11 mouse cellular contexts compared by ENCODE assay signal in genomic region chr1:79782433-79782832, GRCm38 (mm10). TPM values are rescaled to one million over a fixed set of nuclear protein-coding genes. Genes with fewer than 3 reads are reported as not detected.
DNase-seq lines count a peak whose midpoint lies in the region; ATAC-seq and TF ChIP-seq lines count a peak whose summit lies in the region.
"Had no signal": no experiment of that assay in that cellular context is flagged by ENCODE, and none has a peak within 500 bp of the region (broad histone marks: within the 10 kb centered on the region; RNA-seq: fewer than 3 reads in every experiment).

No protein-coding gene starts in this region.

- no peaks in the 10 kb centered on the region for H3K4me1 ChIP-seq in hindbrain, postnatal 0 days (ENCODE audit: insufficient read depth, low read length)
- H3K4me1 ChIP-seq in hindbrain, embryonic 13.5 days (replicated peaks): peaks cover 11% of the 10 kb centered on the region; the same call in 1 of the 2 replicates

- H3K36me3 ChIP-seq in hindbrain, postnatal 0 days (ENCODE audit: insufficient read depth, low read length): peaks cover 32% of the 10 kb centered on the region
- peaks cover 66% of the 10 kb centered on the region for H3K36me3 ChIP-seq in hindbrain, embryonic 13.5 days

- H3K27ac ChIP-seq in hindbrain, postnatal 0 days: no peak overlapping the region
- no peak overlapping the region for H3K27ac ChIP-seq in hindbrain, embryonic 13.5 days

- no peak overlapping the region for H3K4me3 ChIP-seq in hindbrain, postnatal 0 days (ENCODE audit: low read length)
- no peak overlapping the region for H3K4me3 ChIP-seq in hindbrain, embryonic 13.5 days
- H3K4me3 ChIP-seq: erythroblast, embryonic 14.5 days; megakaryocyte, embryonic 14.5 days had no signal

- intact Hi-C loops in left cerebral cortex, postnatal 10 days (cut with DNase I): no loop called here

- ATAC-seq in hindbrain, postnatal 0 days: no peak
- no peak for ATAC-seq in hindbrain, embryonic 13.5 days (ENCODE audit: low FRiP score)

- no peaks in the 10 kb centered on the region for H3K9me3 ChIP-seq in hindbrain, postnatal 0 days (ENCODE audit: low read length)
- no peaks in the 10 kb centered on the region for H3K9me3 ChIP-seq in hindbrain, embryonic 13.5 days

- WGBS in hindbrain, postnatal 0 days: 79% methylated on average over 3 of the region's 3 CpGs
- WGBS in hindbrain, embryonic 13.5 days: 86% methylated on average over 3 of the region's 3 CpGs

- no peaks in the 10 kb centered on the region for H3K27me3 ChIP-seq in hindbrain, postnatal 0 days (ENCODE audit: insufficient read depth, low read length)
- no peaks in the 10 kb centered on the region for H3K27me3 ChIP-seq in hindbrain, embryonic 13.5 days
- H3K27me3 ChIP-seq: megakaryocyte, embryonic 14.5 days had no signal

- H3K4me2 ChIP-seq in hindbrain, postnatal 0 days (ENCODE audit: low read depth, low read length): no peak overlapping the region
- no peak overlapping the region for H3K4me2 ChIP-seq in hindbrain, embryonic 13.5 days

- no peak for DNase-seq in hindbrain, postnatal 0 days (ENCODE audit: low spot score)
- peak; percentile 20 for DNase-seq in thymus, postnatal 14 days
- DNase-seq in thymus, adult 18-20 months: no peak
- DNase-seq in ZHBTc4 (ENCODE audit: low read depth, low spot score): peak; percentile 66
- no peak for DNase-seq in Muller cell, postnatal 12 days (ENCODE audit: inconsistent ontology term)
- DNase-seq in left cerebral cortex, postnatal 10 days (ENCODE audit: extremely low spot score in 1 of 2, low spot score in 2 of 2): no peak
- DNase-seq in adrenal gland, postnatal 25 days: no peak
- DNase-seq: cerebellum, adult 11-12 months had no signal

- no peak overlapping the region for H3K9ac ChIP-seq in hindbrain, postnatal 0 days (replicated peaks; ENCODE audit: low read length)
- H3K9ac ChIP-seq in hindbrain, embryonic 13.5 days: no peak overlapping the region

- TF ChIP-seq CTCF in hindbrain, postnatal 0 days (IDR thresholded peaks at IDR 0.05; ENCODE audit: low read depth): peak; percentile 46

RNA-seq across cellular contexts. Expression of gene Wdfy1, which starts 6.5 kb away (rescaled TPM):
- 68.0 and 77.7 TPM in 2 replicates for total RNA-seq in hindbrain, postnatal 0 days (2014; rRNA removed)
- 73.6 and 75.3 TPM in 2 replicates for polyA plus RNA-seq in hindbrain, postnatal 0 days (2015; fragmentation: Nextera tagmentation; extraction: Ambion mirVana)
- 112 and 116 TPM in 2 replicates for polyA plus RNA-seq in hindbrain, embryonic 13.5 days (2015; fragmentation: Nextera tagmentation; extraction: Ambion mirVana)
- 10 to 100 TPM; 42.8 to 44.3 TPM for total RNA-seq in left cerebral cortex, postnatal 10 days (2021)
- total RNA-seq in adrenal gland, postnatal 25 days (2021): 48.5 and 53.7 TPM in 2 replicates

RNA-seq across cellular contexts. Expression of gene Mrpl44, which starts 6.6 kb away (rescaled TPM):
- 27.0 and 29.5 TPM in 2 replicates for total RNA-seq in hindbrain, postnatal 0 days (2014; rRNA removed)
- polyA plus RNA-seq in hindbrain, postnatal 0 days (2015; fragmentation: Nextera tagmentation; extraction: Ambion mirVana): 35.3 and 37.2 TPM in 2 replicates
- 46.2 and 47.9 TPM in 2 replicates for polyA plus RNA-seq in hindbrain, embryonic 13.5 days (2015; fragmentation: Nextera tagmentation; extraction: Ambion mirVana)
- total RNA-seq in left cerebral cortex, postnatal 10 days (2021): 10 to 100 TPM; 20.8 to 22.6 TPM
- total RNA-seq in adrenal gland, postnatal 25 days (2021): 48.4 and 59.6 TPM in 2 replicates

Comparison
In these comparisons a context has a peak if more than half of its experiments do, and no peak if none do; other contexts are left out.
1. DNase-seq: peak in thymus, postnatal 14 days (single experiment) and ZHBTc4 (single experiment); none in hindbrain, postnatal 0 days (single experiment), thymus, adult 18-20 months (0 of 2), Muller cell, postnatal 12 days (single experiment), left cerebral cortex, postnatal 10 days (0 of 2) and adrenal gland, postnatal 25 days (single experiment).